Mouse (Mus musculus) liver (tissue): ENCODE measurements around the gene Gm13278.
"Not testable (repeated sequence)": the region's sequence is repeated elsewhere in the genome, so short reads cannot be mapped to it uniquely, and the experiment has no call there.

Experiments used
- DNase-seq: peaks from one replicate; pipeline ENCODE4 v3.0.0-alpha.2; 2020; ENCODE audit warnings: mixed read lengths

Gm13278 gene

DNA sequence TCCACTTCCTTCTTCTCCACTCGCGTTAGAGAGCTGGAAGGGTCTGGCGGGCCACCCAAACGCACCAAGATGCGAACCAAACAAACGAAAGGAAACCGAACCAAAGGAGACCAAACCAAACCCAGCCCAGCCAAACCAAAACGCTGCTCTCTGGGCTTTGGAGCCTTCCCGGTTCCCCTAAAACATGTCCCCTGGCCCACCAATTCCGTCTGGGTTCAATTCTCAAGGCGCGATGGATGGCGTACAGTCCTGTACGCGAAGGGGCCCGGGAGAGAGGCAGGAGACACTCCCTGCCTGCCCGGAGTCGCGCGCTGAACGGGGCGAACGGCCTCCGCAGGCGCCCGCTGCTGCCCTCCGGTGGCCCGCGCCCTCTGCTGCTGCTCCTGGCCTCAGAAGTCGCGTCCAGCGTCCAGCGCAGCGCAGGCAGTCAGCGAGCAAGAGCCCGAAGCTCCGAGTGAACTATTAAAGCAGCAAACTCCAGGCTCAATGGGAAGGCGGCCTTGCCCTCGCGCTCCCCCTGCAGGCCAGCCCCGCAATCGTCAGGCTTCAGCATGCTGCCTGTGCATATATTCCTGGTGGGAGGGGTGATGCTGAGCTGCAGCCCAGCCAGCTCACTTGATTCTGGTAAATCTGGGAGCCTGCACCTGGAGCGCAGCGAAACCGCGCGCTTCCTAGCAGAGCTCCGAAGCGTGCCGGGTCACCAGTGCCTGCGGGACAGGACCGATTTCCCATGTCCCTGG lies 2.8 kb downstream of the Gm13278 start, which contains the start of gene Gm13275:
Gm13275 (plus strand) TSS at position 552 of the 740 bp plus-strand sequence.
- DNase-seq: not testable (repeated sequence)

DNA sequence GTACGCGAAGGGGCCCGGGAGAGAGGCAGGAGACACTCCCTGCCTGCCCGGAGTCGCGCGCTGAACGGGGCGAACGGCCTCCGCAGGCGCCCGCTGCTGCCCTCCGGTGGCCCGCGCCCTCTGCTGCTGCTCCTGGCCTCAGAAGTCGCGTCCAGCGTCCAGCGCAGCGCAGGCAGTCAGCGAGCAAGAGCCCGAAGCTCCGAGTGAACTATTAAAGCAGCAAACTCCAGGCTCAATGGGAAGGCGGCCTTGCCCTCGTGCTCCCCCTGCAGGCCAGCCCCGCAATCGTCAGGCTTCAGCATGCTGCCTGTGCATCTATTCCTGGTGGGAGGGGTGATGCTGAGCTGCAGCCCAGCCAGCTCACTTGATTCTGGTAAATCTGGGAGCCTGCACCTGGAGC lies 5.7 kb downstream of the Gm13278 start, which contains the start of gene Gm13279:
Gm13279 (plus strand) TSS at position 301 of the 400 bp plus-strand sequence.
- not testable (repeated sequence) for DNase-seq

DNA sequence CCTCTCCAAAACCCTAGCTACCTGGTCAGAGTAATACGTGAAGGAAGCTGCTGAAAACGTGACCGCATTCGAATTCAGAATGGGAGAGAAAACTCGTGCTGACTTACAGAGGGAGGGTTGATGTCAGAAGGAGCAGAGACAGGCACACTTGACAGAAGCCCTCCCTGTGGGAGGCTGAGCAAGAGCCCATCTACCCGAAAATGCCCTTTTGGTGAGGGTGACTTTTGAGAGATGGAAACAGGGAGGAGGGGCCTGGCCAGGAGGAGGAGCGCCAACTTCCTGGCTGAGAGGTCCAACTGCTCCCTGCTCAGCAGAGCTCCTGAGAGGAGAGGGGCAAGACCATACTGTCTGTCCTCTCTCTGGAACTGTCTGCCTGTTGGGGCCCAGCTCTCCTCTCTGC lies 8.0 kb downstream of the Gm13278 start, which contains the start of gene Gm13285:
Gm13285 (plus strand) TSS at position 301 of the 400 bp plus-strand sequence.
- DNase-seq: not testable (repeated sequence)

DNA sequence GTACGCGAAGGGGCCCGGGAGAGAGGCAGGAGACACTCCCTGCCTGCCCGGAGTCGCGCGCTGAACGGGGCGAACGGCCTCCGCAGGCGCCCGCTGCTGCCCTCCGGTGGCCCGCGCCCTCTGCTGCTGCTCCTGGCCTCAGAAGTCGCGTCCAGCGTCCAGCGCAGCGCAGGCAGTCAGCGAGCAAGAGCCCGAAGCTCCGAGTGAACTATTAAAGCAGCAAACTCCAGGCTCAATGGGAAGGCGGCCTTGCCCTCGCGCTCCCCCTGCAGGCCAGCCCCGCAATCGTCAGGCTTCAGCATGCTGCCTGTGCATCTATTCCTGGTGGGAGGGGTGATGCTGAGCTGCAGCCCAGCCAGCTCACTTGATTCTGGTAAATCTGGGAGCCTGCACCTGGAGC lies 11.6 kb downstream of the Gm13278 start, which contains the start of gene Gm13287:
Gm13287 (plus strand) TSS at position 301 of the 400 bp plus-strand sequence.
- DNase-seq: not testable (repeated sequence)

DNA sequence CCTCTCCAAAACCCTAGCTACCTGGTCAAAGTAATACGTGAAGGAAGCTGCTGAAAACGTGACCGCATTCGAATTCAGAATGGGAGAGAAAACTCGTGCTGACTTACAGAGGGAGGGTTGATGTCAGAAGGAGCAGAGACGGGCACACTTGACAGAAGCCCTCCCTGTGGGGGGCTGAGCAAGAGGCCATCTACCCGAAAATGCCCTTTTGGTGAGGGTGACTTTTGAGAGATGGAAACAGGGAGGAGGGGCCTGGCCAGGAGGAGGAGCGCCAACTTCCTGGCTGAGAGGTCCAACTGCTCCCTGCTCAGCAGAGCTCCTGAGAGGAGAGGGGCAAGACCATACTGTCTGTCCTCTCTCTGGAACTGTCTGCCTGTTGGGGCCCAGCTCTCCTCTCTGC lies 13.9 kb downstream of the Gm13278 start, which contains the start of gene Gm13288:
Gm13288 (plus strand) TSS at position 301 of the 400 bp plus-strand sequence.
- not testable (repeated sequence) for DNase-seq

DNA sequence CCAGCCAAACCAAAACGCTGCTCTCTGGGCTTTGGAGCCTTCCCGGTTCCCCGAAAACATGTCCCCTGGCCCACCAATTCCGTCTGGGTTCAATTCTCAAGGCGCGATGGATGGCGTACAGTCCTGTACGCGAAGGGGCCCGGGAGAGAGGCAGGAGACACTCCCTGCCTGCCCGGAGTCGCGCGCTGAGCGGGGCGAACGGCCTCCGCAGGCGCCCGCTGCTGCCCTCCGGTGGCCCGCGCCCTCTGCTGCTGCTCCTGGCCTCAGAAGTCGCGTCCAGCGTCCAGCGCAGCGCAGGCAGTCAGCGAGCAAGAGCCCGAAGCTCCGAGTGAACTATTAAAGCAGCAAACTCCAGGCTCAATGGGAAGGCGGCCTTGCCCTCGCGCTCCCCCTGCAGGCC lies 14.4 kb downstream of the Gm13278 start:
- DNase-seq: not testable (repeated sequence)

DNA sequence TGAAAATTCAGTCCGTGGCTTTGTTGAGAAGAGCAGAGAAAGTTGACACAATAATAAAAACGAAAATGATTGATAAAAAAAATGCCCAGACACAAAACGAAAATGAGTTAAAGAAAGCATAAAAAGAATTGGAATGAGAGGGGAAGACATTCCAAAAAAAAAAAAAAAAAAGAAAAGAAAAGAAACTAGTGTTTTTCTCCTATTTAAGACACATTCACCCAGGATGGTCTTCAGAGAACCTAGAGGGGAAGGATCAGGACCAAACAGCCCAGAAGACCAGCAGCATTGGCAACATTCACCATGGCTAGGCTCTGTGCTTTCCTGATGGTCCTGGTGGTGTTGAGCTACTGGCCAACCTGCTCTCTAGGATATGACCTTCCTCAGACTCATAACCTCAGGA lies 24.6 kb downstream of the Gm13278 start, which contains the start of gene Ifna7:
Ifna7 (plus strand) TSS at position 301 of the 400 bp plus-strand sequence.
- DNase-seq: no peak

DNA sequence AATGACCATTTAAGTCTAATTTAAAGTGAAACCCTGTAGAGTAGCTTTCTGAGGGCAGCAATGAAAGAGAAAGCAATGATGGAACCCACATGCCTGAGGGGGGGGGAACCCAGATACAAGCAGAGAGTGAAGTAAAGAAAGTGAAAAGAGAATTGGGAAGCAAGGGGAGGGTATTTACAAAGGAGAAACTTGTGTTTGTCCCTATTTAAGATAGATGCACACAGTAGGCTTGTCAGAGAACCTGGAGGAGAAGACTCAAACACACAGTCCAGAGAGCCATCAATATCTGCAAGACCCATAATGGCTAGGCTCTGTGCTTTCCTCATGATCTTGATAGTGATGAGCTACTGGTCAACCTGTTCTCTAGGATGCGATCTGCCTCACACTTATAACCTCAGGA lies 28.3 kb downstream of the Gm13278 start, which contains the start of gene Ifna11:
Ifna11 (plus strand) TSS at position 301 of the 400 bp plus-strand sequence.
- no peak for DNase-seq

DNA sequence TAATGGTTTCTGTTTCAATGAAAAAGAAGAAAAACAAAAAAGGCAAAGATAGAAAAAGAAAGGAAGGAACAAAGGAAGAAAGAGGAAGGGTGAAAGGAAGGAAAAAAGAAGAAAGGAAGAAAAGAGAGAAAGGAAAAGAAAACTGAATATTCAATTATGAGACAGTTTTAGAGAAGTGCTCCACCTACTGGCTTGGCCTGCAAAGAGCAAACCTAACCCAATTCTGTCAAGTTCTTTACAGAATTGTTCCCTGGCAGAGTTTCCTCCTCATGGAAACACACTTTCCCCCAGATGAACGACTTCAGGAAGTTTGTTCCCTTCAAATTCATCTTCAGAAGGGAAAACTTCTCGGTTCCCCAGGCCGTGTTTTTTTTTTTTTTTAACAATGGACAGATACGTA lies 31.6 kb downstream of the Gm13278 start:
- DNase-seq: no peak

DNA sequence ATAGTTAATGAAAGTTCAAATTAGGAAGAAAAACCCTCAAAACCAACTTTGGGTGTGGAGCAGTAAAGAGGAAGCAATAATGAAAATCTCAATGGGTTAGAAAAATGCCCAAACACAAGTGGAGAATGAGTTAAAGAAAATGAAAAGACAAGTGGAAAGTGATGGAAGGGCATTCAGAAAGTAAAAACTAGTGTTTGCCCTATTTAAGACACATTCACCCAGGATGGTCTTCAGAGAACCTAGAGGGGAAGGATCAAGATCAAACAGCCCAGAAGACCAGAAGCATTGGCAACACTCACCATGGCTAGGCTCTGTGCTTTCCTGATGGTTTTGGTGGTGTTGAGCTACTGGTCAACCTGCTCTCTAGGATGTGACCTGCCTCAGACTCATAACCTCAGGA lies 35.8 kb downstream of the Gm13278 start, which contains the start of gene Ifna6:
Ifna6 (plus strand) TSS at position 301 of the 400 bp plus-strand sequence.
- DNase-seq: not testable (repeated sequence)

DNA sequence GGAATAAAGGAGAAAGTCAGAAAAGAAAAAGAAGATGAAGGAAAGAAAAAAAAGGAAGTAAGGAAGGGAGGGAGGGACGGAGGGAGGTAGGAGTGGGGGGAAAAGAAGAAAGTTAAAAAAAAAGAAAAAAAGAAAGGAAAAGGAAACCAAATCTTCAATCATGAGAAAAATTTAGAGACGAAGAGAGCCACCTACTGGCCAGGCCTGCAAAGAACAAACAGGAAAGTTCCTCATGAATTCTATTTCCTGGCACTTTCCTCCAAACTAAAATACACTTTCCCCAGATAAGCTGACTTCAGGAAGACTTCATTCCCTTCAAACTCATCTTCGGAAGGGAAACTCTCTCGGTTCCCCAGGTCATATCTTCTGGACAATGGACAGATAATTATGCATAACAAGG lies 39.2 kb downstream of the Gm13278 start:
- DNase-seq: no peak

DNA sequence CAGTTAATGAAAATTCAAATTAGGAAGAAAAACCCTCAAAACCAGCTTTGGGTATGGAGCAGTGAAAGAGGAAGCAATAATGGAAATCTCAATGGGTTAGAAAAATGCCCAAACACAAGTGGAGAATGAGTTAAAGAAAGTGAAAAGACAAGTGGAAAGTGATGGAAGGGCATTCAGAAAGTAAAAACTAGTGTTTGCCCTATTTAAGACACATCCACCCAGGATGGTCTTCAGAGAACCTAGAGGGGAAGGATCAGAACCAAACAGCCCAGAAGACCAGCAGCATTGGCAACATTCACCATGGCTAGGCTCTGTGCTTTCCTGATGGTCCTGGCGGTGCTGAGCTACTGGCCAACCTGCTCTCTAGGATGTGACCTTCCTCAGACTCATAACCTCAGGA lies 43.9 kb downstream of the Gm13278 start, which contains the start of gene Ifna5:
Ifna5 (plus strand) TSS at position 301 of the 400 bp plus-strand sequence.
- not testable (repeated sequence) for DNase-seq

DNA sequence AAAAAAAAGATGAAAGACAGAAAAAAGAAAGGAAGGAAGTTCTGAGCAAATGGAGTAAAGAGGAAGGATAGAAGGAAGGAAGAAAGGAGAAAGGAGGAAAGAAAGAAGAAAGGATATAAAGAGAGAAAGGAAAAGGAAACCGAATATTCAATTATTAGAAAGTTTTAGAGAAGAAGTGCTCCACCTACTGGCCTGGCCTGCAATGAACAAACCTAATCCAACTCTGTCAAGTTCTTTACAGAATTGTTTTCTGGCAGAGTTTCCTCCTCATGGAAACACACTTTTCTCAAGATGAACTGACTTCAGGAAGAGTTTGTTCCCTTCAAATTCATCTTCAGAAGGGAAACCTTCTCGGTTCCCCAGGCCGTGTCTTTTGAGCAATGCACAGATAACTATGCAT lies 47.5 kb downstream of the Gm13278 start:
- no peak for DNase-seq

DNA sequence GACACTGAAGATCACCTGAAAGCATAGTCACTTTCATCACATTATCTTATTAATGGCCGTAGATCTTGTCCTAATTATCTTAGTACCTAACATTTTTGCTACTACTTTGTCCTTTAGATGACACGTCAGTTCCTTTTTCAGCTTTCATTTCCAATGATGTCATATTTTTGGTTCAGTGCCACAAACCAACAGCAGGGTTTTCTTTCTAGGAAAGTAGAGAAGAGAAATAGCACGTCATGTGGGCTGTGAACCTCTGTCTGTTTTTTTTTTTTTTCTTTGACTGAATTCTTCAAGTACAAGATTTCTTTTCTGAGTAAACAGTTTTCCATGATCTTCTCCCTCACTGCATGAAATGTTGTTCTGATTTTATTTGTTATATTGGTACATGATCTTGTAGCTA lies 48.7 kb downstream of the Gm13278 start:
- DNase-seq: no peak

DNA sequence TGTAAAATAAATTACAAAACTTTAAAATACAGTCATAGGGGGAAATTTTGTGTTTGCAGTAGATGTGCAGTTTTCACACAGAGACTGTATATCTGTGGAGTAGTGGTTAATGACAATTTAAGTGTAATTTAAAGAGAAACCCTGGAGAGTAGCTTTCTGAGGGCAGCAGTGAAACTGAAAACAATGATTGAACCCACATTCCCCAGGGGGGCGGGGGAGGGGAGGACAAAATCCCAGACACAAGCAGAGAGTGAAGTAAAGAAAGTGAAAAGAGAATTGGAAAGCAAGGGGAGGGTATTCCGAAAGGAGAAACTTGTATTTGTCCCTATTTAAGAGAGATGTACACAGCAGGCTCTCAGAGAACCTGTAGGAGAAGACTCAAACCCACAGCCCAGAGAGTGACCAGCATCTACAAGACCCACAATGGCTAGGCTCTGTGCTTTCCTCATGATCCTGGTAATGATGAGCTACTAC lies 50.1 kb downstream of the Gm13278 start, which contains the start of gene Ifna4:
Ifna4 (plus strand) TSS at position 424 of the 474 bp plus-strand sequence.
- DNase-seq: no peak
